Mouse (Mus musculus) midbrain, embryonic 16.5 days (tissue): ENCODE results near the gene Tsnax. TPM values are rescaled to one million over a fixed set of nuclear protein-coding genes. Genes with fewer than 3 reads are reported as not detected.

Experiments
- ATAC-seq: fragments of 200-750 bp; cut with Nextera tagmentation; 2 replicates; pipeline ENCODE4 v1.8.0; 2017; ENCODE audit warnings: moderate TSS enrichment
- H3K27ac ChIP-seq: fragments of 300-500 bp; sonication (generic); 2 replicates; pipeline ENCODE4 v1.5.1; 2014; ENCODE audit warnings: mild to moderate bottlenecking, low read length, mixed read lengths
- H3K27me3 ChIP-seq: fragments of 300-500 bp; sonication (generic); 2 replicates; pipeline ENCODE4 v1.6.1; 2014; ENCODE audit warnings: low read depth, low read length, mixed read lengths; ENCODE audit not compliant: control insufficient read depth, insufficient read depth
- H3K36me3 ChIP-seq: fragments of 300-500 bp; sonication (generic); 2 replicates; pipeline ENCODE4 v1.6.1; 2014; ENCODE audit warnings: mild to moderate bottlenecking, low read length, moderate library complexity, mixed read lengths; ENCODE audit not compliant: control insufficient read depth, insufficient read depth
- H3K4me1 ChIP-seq: fragments of 300-500 bp; sonication (generic); 2 replicates; pipeline ENCODE4 v1.6.1; 2014; ENCODE audit warnings: mild to moderate bottlenecking, low read length, mixed read lengths; ENCODE audit not compliant: control insufficient read depth, insufficient read depth
- H3K4me2 ChIP-seq: fragments of 300-500 bp; sonication (generic); 2 replicates; pipeline ENCODE4 v1.6.1; 2014; ENCODE audit warnings: mild to moderate bottlenecking, low read length, mixed read lengths
- H3K4me3 ChIP-seq: fragments of 300-500 bp; sonication (generic); 2 replicates; pipeline ENCODE4 v1.5.1; 2014; ENCODE audit warnings: low read depth, mild to moderate bottlenecking, low read length, moderate library complexity, mixed read lengths
- H3K9ac ChIP-seq: fragments of 300-500 bp; sonication (generic); 2 replicates; pipeline ENCODE4 v1.6.1; 2014; ENCODE audit warnings: low read depth, low read length, mixed read lengths
- H3K9me3 ChIP-seq: fragments of 300-500 bp; sonication (generic); replicated peaks from 2 replicates; pipeline ENCODE4 v1.6.1; 2014; ENCODE audit warnings: mild to moderate bottlenecking, low read length, mixed read lengths; ENCODE audit not compliant: control insufficient read depth, poor library complexity, severe bottlenecking
- WGBS: fragments of 180-500 bp; shearing (Covaris S2); extraction: QIAGEN DNeasy Blood & Tissue Kit; methylation state at CpG from one replicate; pipeline ENCODE4 v1.1.7; 2014; 5-methylcytosine and 5-hydroxymethylcytosine counted together
- polyA plus RNA-seq: library from polyadenylated mRNA; unstranded; fragments of >200 nt; fragmentation: Nextera tagmentation; extraction: Ambion mirVana; gene quantifications from 2 replicates; pipeline ENCODE4 v1.2.1, GENCODE M21; 2015

Gene Tsnax
- polyA plus RNA-seq, 1 experiment from 2014 or later = 243 TPM

DNA sequence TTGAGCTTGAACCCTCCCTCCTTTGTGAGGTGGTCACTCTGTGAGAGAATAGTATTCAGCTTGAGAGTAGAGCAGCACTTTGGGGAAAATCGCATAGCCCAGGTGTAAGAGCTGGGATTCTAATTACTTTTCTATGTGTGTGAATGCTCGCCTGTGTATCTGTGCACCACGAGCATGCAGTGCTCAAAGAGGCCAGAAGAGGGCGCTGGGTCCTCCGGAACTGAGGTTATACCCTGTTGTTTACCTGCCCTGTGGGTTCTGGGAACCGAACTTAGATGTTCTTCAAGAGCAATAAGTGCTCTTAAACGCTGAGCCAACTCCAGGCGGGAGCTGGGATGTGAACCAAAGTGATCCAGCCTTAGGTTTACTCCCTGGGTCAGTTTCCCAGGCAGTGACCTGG lies 32.0 kb upstream of the Tsnax start:
- H3K4me2 ChIP-seq = no peak overlapping the region
- ATAC-seq = no peak
- no peak overlapping the region for H3K9ac ChIP-seq
- H3K27me3 ChIP-seq = no peaks in the 10 kb centered on the region
- no peak overlapping the region for H3K27ac ChIP-seq
- 87% methylated on average over 8 of the region's 8 CpGs for WGBS
- no peak overlapping the region for H3K4me3 ChIP-seq
- H3K4me1 ChIP-seq = no peaks in the 10 kb centered on the region
- H3K9me3 ChIP-seq = no peaks in the 10 kb centered on the region
- H3K36me3 ChIP-seq = no peaks in the 10 kb centered on the region

DNA sequence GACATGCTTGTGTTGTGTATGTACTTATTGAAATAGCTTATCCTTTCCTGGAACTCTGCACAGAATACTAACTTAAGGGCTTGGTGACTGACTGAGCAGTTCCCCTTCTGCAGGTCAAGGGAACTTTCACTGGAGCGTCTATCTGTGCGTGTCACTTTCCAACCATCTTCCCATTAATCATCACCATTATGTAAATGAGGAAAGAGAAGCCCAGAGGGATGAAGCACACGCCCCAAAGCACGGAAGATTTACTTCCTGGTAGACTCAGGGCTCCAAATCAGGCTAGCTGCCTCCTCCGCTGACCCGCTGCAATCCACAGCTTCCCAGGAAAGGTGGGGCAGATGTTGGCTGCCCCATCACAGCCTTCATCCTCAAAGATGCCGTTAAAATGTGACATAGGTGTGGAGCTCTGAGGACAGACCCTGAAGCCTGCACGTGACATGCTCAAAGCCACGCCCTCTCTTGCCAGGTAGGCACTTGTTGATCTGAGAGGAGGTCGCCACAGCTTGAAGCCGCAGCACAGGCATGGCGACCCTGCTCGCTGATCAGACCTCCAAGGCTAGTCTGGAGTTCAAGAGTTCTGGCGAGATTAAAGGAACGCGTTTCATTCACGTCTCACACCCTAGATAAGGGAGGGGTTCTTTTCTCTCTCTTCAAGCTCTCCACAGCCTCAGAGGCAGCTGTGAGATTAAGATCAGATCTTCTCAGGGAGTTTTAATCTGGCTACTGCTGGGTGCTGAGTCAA lies 21.7 kb upstream of the Tsnax start:
- Histone ChIP-seq H3K27ac (no peak overlapping the region), H3K4me2 (no peak overlapping the region), H3K9me3 (no peaks in the 10 kb centered on the region), H3K4me3 (no peak overlapping the region), H3K27me3 (no peaks in the 10 kb centered on the region), H3K36me3 (no peaks in the 10 kb centered on the region), H3K9ac (no peak overlapping the region), H3K4me1 (no peaks in the 10 kb centered on the region)
- no peak for ATAC-seq
- WGBS = 19% methylated on average over 17 of the region's 17 CpGs

DNA sequence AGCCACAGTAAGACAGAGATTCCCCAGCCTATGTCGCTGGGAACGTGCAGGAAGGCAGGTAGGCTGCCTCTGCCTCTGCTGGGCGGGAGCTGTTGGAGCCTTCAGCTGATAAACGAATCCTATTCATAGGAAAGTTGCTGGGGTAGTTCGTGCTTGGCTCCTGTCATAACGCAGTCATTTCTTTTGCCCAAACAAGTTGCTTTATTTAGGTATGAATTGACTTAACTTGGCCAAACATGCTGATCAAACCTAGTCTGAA lies 21.2 kb upstream of the Tsnax start:
- no peak for ATAC-seq
- H3K27me3 ChIP-seq = no peaks in the 10 kb centered on the region
- no peak overlapping the region for H3K9ac ChIP-seq
- H3K36me3 ChIP-seq = no peaks in the 10 kb centered on the region
- no peak overlapping the region for H3K27ac ChIP-seq
- no peaks in the 10 kb centered on the region for H3K4me1 ChIP-seq
- H3K9me3 ChIP-seq = no peaks in the 10 kb centered on the region
- H3K4me2 ChIP-seq = no peak overlapping the region
- WGBS = 23% methylated on average over 6 of the region's 6 CpGs
- no peak overlapping the region for H3K4me3 ChIP-seq

DNA sequence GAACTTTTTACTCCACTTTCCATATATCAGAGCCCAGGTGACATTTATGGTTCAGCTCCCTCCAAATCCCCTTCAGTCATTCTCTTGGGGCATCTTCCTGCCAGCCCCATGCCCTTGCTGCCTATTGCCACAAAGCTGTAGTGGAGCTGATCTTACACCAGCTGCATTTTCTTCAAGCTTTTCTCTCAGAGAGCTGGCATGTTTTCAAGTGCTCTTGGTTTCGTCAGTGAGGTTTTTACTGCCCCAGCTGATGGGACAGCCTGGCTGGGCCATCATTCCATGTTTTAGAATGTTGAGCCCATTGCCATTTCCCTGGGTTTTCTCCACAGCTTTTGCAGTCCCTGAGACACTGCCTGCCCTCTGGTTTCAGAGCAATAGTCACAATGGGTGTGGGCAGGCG lies 17.0 kb upstream of the Tsnax start:
- Histone ChIP-seq H3K4me1 (no peaks in the 10 kb centered on the region), H3K36me3 (no peaks in the 10 kb centered on the region), H3K27me3 (no peaks in the 10 kb centered on the region), H3K9ac (no peak overlapping the region), H3K4me2 (no peak overlapping the region), H3K4me3 (no peak overlapping the region), H3K27ac (no peak overlapping the region), H3K9me3 (no peaks in the 10 kb centered on the region; the same call in 1 of the 2 replicates)
- 82% methylated on average over 2 of the region's 2 CpGs for WGBS
- no peak for ATAC-seq

DNA sequence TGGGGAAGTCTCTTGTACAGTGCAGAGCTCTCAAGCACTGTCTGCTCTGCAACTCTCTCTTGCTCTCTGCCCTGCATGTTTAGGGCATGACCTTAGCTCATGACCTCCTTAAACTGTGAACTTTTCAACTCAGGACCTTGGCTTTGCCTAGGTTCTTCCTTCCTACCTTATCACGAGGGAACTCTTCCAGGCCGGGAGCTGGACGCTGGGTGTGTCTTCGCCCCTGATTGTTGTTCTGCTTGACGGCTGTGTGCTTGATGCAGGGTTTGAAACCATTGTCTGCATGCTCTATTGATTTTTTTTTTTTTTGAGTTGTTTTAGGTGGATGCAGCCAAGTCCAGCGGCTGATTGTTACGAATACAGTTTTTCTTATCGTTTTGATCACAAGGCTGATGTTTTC lies 11.3 kb downstream of the Tsnax start:
- ATAC-seq = no peak
- no peaks in the 10 kb centered on the region for H3K9me3 ChIP-seq
- H3K27me3 ChIP-seq = no peaks in the 10 kb centered on the region
- 96% methylated on average over 8 of the region's 8 CpGs for WGBS
- H3K9ac ChIP-seq = no peak overlapping the region
- no peak overlapping the region for H3K27ac ChIP-seq
- H3K4me3 ChIP-seq = no peak overlapping the region
- H3K4me1 ChIP-seq = no peaks in the 10 kb centered on the region
- peaks cover 28% of the 10 kb centered on the region for H3K36me3 ChIP-seq
- no peak overlapping the region for H3K4me2 ChIP-seq

DNA sequence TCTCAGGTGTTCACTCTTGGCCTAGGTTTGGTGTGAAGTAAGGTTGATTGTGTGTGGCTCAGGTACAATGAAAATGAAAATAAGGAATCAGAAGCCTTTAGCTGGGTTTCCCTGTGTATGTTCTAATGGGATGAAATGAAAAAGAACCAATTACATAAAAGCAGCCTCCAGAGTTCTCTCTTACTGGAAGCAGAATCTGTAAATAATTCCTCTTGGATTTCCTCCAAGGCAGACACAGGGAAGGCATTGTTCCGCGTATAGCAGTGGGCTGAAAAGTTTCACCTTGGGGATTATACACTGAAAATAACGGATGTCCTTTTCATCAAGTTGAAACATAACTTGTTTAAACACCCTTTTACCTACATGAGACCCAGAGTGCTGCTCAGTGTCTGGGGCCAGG lies 14.4 kb downstream of the Tsnax start:
- Histone ChIP-seq H3K4me3 (no peak overlapping the region), H3K36me3 (peaks cover 30% of the 10 kb centered on the region), H3K4me1 (no peaks in the 10 kb centered on the region), H3K9me3 (no peaks in the 10 kb centered on the region), H3K4me2 (no peak overlapping the region), H3K27ac (no peak overlapping the region), H3K9ac (no peak overlapping the region), H3K27me3 (no peaks in the 10 kb centered on the region)
- ATAC-seq = no peak
- WGBS = 60% methylated on average over 3 of the region's 3 CpGs

DNA sequence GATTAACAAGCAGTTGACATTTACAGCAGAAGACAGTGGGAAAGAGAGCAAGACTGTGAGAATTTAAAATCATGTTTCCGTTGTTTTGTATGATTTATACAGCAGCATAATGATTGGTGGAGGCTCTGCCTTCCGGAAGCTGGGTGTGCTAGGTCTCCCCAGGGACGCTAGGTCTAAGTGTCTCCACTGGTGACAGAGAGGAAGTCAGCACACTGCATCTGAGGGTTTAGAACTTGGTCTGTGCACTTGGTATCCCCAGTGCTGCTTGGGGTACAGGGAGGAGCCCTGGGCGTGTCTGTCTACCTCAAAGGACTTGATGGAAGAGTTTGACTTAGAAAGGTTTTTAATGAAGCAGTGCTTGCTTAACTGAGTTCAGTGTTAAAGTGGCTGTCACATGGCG lies 16.0 kb downstream of the Tsnax start:
- no peak for ATAC-seq
- H3K4me1 ChIP-seq = no peaks in the 10 kb centered on the region
- WGBS = 96% methylated on average over 5 of the region's 5 CpGs
- peaks cover 27% of the 10 kb centered on the region for H3K36me3 ChIP-seq
- no peaks in the 10 kb centered on the region for H3K9me3 ChIP-seq
- no peak overlapping the region for H3K27ac ChIP-seq
- no peak overlapping the region for H3K9ac ChIP-seq
- H3K4me2 ChIP-seq = no peak overlapping the region
- no peaks in the 10 kb centered on the region for H3K27me3 ChIP-seq
- no peak overlapping the region for H3K4me3 ChIP-seq

DNA sequence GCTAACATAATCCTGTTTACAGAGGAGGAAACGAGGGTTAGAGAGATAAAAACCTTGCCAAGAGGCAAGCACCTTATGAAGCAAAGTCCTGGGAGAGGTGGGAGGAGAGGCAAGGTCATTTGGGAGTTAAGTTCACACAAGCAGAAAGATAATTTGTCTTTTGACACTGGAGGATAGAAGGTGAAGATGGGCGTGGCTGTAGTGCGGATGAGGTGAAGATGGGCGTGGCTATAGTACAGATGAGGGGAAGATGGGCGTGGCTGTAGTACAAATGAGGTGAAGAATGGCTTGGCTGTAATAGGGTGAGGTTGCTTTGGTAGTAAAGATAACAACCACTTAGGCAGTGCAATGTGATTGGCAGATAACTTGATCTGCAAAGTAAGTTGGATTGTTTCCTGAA lies 18.5 kb downstream of the Tsnax start:
- H3K9ac ChIP-seq = no peak overlapping the region
- ATAC-seq = no peak
- no peak overlapping the region for H3K27ac ChIP-seq
- no peak overlapping the region for H3K4me3 ChIP-seq
- 0 out of 2 replicates have a peak, but pooled peaks cover 2% of the 10 kb centered on the region for H3K4me1 ChIP-seq
- no peak overlapping the region for H3K4me2 ChIP-seq
- no peaks in the 10 kb centered on the region for H3K9me3 ChIP-seq
- no peaks in the 10 kb centered on the region for H3K27me3 ChIP-seq
- H3K36me3 ChIP-seq = peaks cover 12% of the 10 kb centered on the region; the same call in 1 of the 2 replicates
- 89% methylated on average over 5 of the region's 5 CpGs for WGBS

DNA sequence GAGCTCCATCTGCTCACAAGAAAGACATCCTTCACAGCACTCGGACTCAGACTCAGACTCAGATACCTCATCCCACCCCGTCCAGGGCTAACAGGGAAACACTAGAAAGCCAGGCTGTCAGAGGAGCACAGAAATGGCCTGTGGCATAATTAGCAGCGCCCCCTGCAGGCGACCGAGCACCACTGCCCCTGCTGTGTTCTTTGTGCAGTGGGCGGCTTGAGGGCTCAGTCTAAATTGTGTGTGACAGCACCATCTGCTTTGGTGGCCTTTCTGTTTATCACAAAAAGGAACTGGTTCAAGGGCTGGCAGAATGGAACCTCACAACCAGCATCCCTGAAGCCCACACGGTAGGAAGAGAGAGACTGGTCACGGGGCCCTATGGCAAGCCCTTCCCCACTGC lies 21.9 kb downstream of the Tsnax start:
- Histone ChIP-seq H3K4me2 (no peak overlapping the region), H3K27me3 (no peaks in the 10 kb centered on the region), H3K4me1 (0 out of 2 replicates have a peak, but pooled peaks cover 2% of the 10 kb centered on the region), H3K4me3 (no peak overlapping the region), H3K9ac (no peak overlapping the region), H3K36me3 (peaks cover 11% of the 10 kb centered on the region), H3K27ac (no peak overlapping the region), H3K9me3 (no peaks in the 10 kb centered on the region)
- ATAC-seq = peak; percentile 32; the same call in 1 of the 2 replicates
- WGBS = 19% methylated on average over 8 of the region's 8 CpGs
